Mouse (Mus musculus) embryonic facial prominence, embryonic 11.5 days (tissue): ENCODE measurements at regions not wholly inside any gene's neighbourhood (a gene's known extent, or its start where the extent isn't known, plus 50 kb on each side); places are given as distances from the start of the nearest gene placed in this dataset.
A peak's percentile ranks its signal among the peaks of the same experiment; 100 is the strongest.

Experiments used
- ATAC-seq: fragments of 200-750 bp; cut with Nextera tagmentation; replicated peaks from 2 replicates; pipeline ENCODE4 v1.8.0; 2017; ENCODE audit warnings: low read depth; ENCODE audit not compliant: insufficient number of reproducible peaks, low FRiP score, low TSS enrichment
- DNase-seq: peaks from one replicate; pipeline ENCODE4 v3.0.0-alpha.2; 2015; ENCODE audit warnings: low spot score
- H3K27ac ChIP-seq: fragments of 300-500 bp; sonication (generic); replicated peaks from 2 replicates; pipeline ENCODE4 v1.5.1; 2014; ENCODE audit warnings: mild to moderate bottlenecking, low read depth, low read length, control low read depth
- H3K27me3 ChIP-seq: fragments of 300-500 bp; sonication (generic); 2 replicates; pipeline ENCODE4 v1.6.1; 2014; ENCODE audit warnings: mild to moderate bottlenecking, low read length, moderate library complexity, mixed read lengths; ENCODE audit not compliant: control insufficient read depth, insufficient read depth
- H3K36me3 ChIP-seq: fragments of 300-500 bp; sonication (generic); replicated peaks from 2 replicates; pipeline ENCODE4 v1.6.1; 2014; ENCODE audit warnings: low read depth, mild to moderate bottlenecking, low read length, moderate library complexity, mixed read lengths; ENCODE audit not compliant: control insufficient read depth, insufficient read depth
- H3K4me1 ChIP-seq: fragments of 300-500 bp; sonication (generic); 2 replicates; pipeline ENCODE4 v1.6.1; 2014; ENCODE audit warnings: low read length, mixed read lengths; ENCODE audit not compliant: control insufficient read depth, insufficient read depth
- H3K4me2 ChIP-seq: fragments of 300-500 bp; sonication (generic); 2 replicates; pipeline ENCODE4 v1.6.1; 2014; ENCODE audit warnings: low read depth, mild to moderate bottlenecking, control low read depth, low read length, moderate library complexity
- H3K4me3 ChIP-seq: fragments of 300-500 bp; sonication (generic); 2 replicates; pipeline ENCODE4 v1.5.1; 2014; ENCODE audit warnings: low read depth, low read length, control low read depth
- H3K9ac ChIP-seq: fragments of 300-500 bp; sonication (generic); replicated peaks from 2 replicates; pipeline ENCODE4 v1.6.1; 2014; ENCODE audit warnings: mild to moderate bottlenecking, control low read depth, low read length
- H3K9me3 ChIP-seq: fragments of 300-500 bp; sonication (generic); replicated peaks from 2 replicates; pipeline ENCODE4 v1.6.1; 2016; ENCODE audit warnings: mild to moderate bottlenecking, low read length, inconsistent platforms, mixed read lengths; ENCODE audit not compliant: control insufficient read depth
- WGBS: fragments of 180-500 bp; shearing (Covaris S2); extraction: QIAGEN DNeasy Blood & Tissue Kit; methylation state at CpG from one replicate; pipeline ENCODE4 v1.1.7; 2014; 5-methylcytosine and 5-hydroxymethylcytosine counted together

DNA sequence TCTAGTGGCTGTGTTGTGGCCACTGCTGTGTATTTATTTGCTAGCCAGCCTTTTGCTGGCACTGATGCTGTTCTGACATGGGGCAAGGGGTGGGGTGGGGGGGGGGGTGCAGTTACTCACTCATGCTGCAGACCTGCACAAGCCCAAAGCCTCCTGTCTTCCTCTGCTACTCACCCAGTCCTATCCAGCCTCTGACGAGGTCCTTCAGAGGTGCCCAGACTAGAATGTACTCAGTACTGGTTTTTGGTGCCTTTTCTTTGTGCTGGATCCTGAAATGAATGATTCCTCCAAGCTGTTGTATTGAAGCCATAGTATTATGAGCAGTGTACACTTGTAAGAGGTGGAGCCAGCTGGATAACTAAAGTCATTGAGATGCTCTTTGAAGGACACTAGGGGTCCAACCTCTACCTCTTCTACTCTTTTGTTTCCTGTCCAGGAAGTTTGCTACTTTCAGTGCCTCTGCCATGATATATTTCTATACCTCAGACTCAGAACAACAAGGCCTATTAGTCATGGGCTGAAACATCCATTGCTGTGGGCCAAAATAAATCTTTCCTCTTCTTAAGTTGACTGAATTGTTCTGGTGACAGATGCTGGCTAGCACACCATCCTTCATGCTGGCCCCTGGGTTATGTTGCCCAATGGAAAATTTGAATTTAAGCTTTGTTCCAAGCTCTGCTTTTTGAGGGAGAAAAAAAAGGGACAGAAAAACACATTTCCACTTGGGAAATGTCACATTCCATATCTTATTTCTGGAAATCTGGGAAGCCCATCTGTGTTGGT, 128.1 kb upstream of the Gas1 start:
- Histone ChIP-seq H3K9ac (no peak overlapping the region), H3K4me1 (peaks cover 3% of the 10 kb centered on the region; the same call in 1 of the 2 replicates), H3K9me3 (no peaks in the 10 kb centered on the region), H3K27me3 (no peaks in the 10 kb centered on the region), H3K4me3 (no peak overlapping the region), H3K27ac (no peak overlapping the region), H3K36me3 (no peaks in the 10 kb centered on the region), H3K4me2 (no peak overlapping the region)
- WGBS: 59% methylated on average over 1 of the region's 1 CpGs
- ATAC-seq: no peak
- no peak for DNase-seq

DNA sequence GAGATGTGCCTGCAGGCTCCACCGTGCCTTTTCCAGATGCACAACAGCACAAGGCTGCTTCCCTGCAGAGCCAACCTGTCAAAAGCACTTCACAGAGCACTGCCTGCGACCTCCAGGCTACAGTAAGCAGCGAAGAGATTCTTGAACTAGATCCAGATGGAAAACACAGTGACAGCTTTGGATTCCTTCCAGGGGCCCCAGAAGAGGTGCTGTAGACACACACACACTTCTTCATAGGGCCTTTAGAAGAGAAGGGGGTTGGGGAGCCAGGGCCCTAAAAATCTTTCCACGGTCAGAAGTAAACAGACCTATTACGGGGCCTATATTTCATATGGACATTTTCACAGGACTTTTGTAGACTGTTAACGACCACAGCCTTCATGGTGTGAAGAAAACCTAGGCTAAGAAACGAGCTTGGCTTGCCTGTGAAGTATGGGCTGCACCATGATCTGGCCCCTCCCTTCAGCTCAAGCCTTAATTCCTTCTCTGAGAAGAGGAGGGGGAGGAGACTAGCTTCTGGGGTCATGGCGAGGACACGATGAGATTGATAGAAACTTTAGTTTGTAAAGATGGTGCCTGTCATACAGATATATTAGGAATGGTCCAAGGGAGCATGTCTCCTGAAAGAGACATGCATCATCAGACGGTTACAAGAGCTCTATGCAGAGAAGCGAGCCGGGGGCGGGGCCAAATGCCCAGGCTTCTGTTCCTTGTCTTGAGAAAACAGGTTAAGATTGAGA, 131.1 kb upstream of the Gas1 start:
- Histone ChIP-seq H3K9me3 (no peaks in the 10 kb centered on the region), H3K4me2 (no peak overlapping the region), H3K4me1 (peaks cover 3% of the 10 kb centered on the region; the same call in 1 of the 2 replicates), H3K27ac (0 out of 2 replicates have a peak overlapping the region, but pooled peaks have one; percentile 43), H3K27me3 (no peaks in the 10 kb centered on the region), H3K4me3 (no peak overlapping the region), H3K9ac (no peak overlapping the region), H3K36me3 (no peaks in the 10 kb centered on the region)
- 62% methylated on average over 13 of the region's 13 CpGs for WGBS
- DNase-seq (peak; percentile 69), ATAC-seq (peak; percentile 57; the same call in 1 of the 2 replicates)

DNA sequence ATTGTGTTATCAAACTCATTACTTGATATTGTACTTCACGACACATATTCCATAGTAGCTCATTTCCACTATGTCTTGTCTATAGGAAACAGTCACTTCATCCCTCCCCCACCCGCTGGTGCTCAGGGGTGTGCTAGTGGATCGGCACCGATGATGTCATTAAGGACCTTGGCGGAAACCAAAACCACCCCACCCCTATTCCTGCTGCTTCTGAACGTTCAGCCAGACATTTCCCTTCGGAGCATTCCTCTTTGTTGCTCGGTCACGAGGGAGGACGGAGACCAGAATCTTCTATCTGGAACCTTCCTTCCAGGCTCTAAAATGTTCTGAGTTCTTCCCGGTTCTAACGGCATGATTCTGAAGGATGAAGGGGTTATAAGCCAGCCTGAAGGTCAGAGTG, 132.3 kb upstream of the Gas1 start:
- Histone ChIP-seq H3K36me3 (no peaks in the 10 kb centered on the region), H3K9me3 (no peaks in the 10 kb centered on the region), H3K9ac (no peak overlapping the region), H3K27me3 (no peaks in the 10 kb centered on the region), H3K4me1 (peaks cover 3% of the 10 kb centered on the region; the same call in 1 of the 2 replicates), H3K27ac (no peak overlapping the region), H3K4me2 (no peak overlapping the region), H3K4me3 (no peak overlapping the region)
- WGBS: 94% methylated on average over 12 of the region's 12 CpGs
- ATAC-seq: no peak
- DNase-seq: no peak

DNA sequence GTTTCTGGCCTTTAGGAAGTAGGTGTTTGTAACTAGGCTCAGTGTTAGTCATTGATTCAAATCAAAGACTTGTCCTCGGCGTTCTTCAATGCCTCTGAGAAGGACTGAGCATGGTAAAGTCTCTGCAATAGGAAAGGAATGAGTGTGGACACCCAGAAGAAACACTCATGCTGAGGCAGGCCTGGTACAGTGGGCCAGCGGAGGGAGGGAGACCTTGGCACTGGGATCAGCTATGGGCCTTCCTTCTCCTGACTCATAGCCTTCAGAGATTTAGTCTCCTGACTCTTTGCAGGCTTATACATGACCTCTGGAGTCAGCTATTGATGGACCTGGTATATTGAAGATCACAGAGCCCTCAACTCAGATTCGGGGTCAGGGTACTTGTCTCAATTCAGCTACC, 132.8 kb upstream of the Gas1 start:
- 89% methylated on average over 4 of the region's 4 CpGs for WGBS
- Histone ChIP-seq H3K9me3 (no peaks in the 10 kb centered on the region), H3K36me3 (no peaks in the 10 kb centered on the region), H3K4me2 (no peak overlapping the region), H3K4me1 (peaks cover 3% of the 10 kb centered on the region; the same call in 1 of the 2 replicates), H3K4me3 (no peak overlapping the region), H3K27ac (no peak overlapping the region), H3K27me3 (no peaks in the 10 kb centered on the region), H3K9ac (no peak overlapping the region)
- no peak for ATAC-seq
- DNase-seq: no peak

DNA sequence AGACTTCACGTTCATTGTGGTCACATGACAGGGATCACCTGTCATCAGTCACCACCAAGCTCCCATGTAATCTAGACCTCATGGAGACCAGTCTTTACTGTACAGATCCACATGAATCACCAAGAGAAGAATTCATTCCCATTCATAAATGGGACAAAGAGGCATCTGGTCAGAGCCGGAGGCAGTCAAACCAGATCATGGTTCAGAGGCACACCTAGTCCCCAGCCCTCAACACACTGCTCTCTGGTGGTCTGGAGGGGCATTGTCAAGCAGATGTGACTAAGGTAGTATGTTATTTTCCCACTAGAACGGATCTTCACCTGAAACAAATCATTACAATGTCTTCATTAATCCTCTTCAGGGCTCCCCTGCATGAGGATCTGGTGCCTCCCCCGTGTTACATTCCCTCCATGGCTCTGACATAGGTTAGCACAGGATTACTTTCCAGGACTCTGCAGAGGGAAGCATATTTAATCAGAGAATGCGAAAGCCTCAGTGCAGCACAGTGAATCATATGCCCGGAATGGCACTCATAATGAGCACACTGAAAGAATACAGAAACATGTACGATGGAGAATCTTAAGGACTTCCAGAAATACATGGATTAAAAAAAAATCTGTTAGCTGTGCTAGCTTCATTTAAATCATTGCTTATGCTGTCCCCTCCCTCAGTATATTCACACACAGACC, 135.4 kb upstream of the Gas1 start:
- DNase-seq: no peak
- Histone ChIP-seq H3K4me3 (no peak overlapping the region), H3K27ac (no peak overlapping the region), H3K9me3 (no peaks in the 10 kb centered on the region), H3K27me3 (no peaks in the 10 kb centered on the region), H3K9ac (no peak overlapping the region), H3K4me1 (peaks cover 3% of the 10 kb centered on the region; the same call in 1 of the 2 replicates), H3K36me3 (no peaks in the 10 kb centered on the region), H3K4me2 (no peak overlapping the region)
- 77% methylated on average over 7 of the region's 7 CpGs for WGBS
- no peak for ATAC-seq

DNA sequence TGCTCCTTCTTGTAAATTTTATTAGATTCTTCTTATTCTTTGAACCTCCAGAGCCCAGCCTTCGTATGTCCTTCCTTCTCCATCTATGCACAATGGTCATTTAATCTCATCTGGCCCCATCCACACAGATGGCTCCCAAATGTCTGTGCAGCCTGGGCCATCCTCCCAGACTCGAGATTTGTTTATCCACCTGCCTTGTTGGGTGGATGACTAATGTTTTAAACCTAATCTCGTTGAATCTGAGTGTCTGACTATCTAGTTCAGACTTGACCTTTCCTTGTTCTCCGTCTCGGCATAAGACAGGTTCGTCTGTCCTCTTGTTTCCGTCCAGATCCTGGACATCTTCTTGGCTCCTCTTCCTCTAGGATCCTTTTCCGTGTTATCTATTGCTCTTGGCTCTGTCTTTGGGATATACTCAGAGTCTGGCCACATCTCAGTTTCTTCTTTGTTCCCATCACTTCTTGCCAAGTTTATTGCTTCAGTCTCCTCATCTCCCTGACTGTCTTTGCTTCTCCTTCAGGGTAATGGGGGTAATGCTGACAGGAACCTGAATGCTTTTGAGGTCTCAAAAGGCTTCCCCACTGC, 141.4 kb upstream of the Gas1 start:
- Histone ChIP-seq H3K9ac (no peak overlapping the region), H3K4me2 (no peak overlapping the region), H3K4me3 (no peak overlapping the region), H3K4me1 (no peaks in the 10 kb centered on the region), H3K27me3 (no peaks in the 10 kb centered on the region), H3K36me3 (no peaks in the 10 kb centered on the region), H3K27ac (no peak overlapping the region), H3K9me3 (no peaks in the 10 kb centered on the region)
- ATAC-seq: no peak
- DNase-seq: no peak
- 75% methylated on average over 8 of the region's 8 CpGs for WGBS

DNA sequence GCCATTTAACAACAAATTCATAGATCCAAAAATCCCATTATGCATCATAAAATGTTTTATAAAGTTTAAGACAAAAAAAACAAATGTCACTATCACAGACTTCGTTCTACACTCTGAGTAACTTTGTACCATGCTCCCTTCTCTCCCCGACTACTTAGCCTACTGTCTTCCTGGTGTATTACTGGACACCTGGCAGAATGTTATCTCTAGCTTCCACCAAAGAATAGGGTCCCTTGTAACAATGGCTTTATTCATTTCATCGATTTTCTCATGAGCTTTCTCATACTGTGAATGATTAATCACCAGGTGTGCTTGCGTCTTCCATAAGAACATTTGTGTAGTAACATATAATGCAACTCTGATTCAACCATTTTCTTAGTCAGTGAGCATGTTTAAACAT, 142.1 kb upstream of the Gas1 start:
- ATAC-seq (no peak), DNase-seq (no peak)
- Histone ChIP-seq H3K36me3 (no peaks in the 10 kb centered on the region), H3K9ac (no peak overlapping the region), H3K27ac (no peak overlapping the region), H3K4me2 (no peak overlapping the region), H3K27me3 (no peaks in the 10 kb centered on the region), H3K4me3 (no peak overlapping the region), H3K9me3 (no peaks in the 10 kb centered on the region), H3K4me1 (no peaks in the 10 kb centered on the region)
- WGBS: 85% methylated on average over 4 of the region's 4 CpGs
